Comparison of ENCODE assay signal across 10 mouse cellular contexts in genomic region chr16:28838016-28838415, GRCm38 (mm10).
A peak's percentile ranks its signal among the peaks of the same experiment; 100 is the strongest.
DNase-seq lines count a peak whose midpoint lies in the region; ATAC-seq and TF ChIP-seq lines count a peak whose summit lies in the region.
"Had no signal": no experiment of that assay in that cellular context is flagged by ENCODE, and none has a peak within 500 bp of the region (broad histone marks: within the 10 kb centered on the region; RNA-seq: fewer than 3 reads in every experiment).

No protein-coding gene starts in this region.

- H3K4me2 ChIP-seq in heart, postnatal 0 days (ENCODE audit: low read depth, low read length) = no peak overlapping the region
- no peak overlapping the region for H3K4me2 ChIP-seq in midbrain, embryonic 13.5 days (replicated peaks)
- H3K4me2 ChIP-seq: heart, embryonic 15.5 days had no signal

- WGBS in heart, postnatal 0 days = 15% methylated on average over 12 of the region's 12 CpGs
- 18% methylated on average over 12 of the region's 12 CpGs for WGBS in midbrain, embryonic 13.5 days

- no peaks in the 10 kb centered on the region; the same call in 1 of the 2 replicates for H3K4me1 ChIP-seq in heart, postnatal 0 days (ENCODE audit: control insufficient read depth, insufficient read depth)
- no peaks in the 10 kb centered on the region for H3K4me1 ChIP-seq in ES-Bruce4 (ENCODE audit: control insufficient read depth, insufficient read depth, low read length)
- H3K4me1 ChIP-seq in midbrain, embryonic 13.5 days (replicated peaks) = peaks cover 25% of the 10 kb centered on the region

- DNase-seq in heart, postnatal 0 days (ENCODE audit: low spot score) = peak; percentile 40
- DNase-seq in heart, adult 9 months (ENCODE audit: low spot score in 2 of 2) = no peak
- DNase-seq in cerebellum, adult 11 months = peak; percentile 57
- peak; percentile 59 for DNase-seq in gastrocnemius, adult 2 months
- DNase-seq in layer of hippocampus, postnatal 10 days (ENCODE audit: low spot score in 2 of 2) = peak; percentile 76 to 80

- H3K27me3 ChIP-seq in heart, postnatal 0 days (ENCODE audit: control insufficient read depth, insufficient read depth, low read length) = no peaks in the 10 kb centered on the region
- no peaks in the 10 kb centered on the region for H3K27me3 ChIP-seq in ES-Bruce4 (ENCODE audit: control insufficient read depth, insufficient read depth, low read length, poor library complexity, severe bottlenecking)
- H3K27me3 ChIP-seq in midbrain, embryonic 13.5 days = peaks cover 6% of the 10 kb centered on the region; the same call in 1 of the 2 replicates
- H3K27me3 ChIP-seq: heart, embryonic 15.5 days had no signal

- ATAC-seq in heart, postnatal 0 days (ENCODE audit: insufficient read depth, low read depth) = peak; percentile 34; the same call in 1 of the 2 replicates
- ATAC-seq in midbrain, embryonic 13.5 days = peak; percentile 15; the same call in 1 of the 2 replicates
- no peak; the same call in 1 of the 2 replicates for ATAC-seq in megakaryocyte-erythroid progenitor cell, adult 5-6 weeks (replicated peaks; ENCODE audit: low FRiP score, low TSS enrichment, poor library complexity, severe bottlenecking)

- intact Hi-C loops in gastrocnemius, adult 2 months (cut with DNase I) = loop anchor here (1.0 to 5.0 kb wide), 2 partner anchors 723 to 739 kb away; partner anchors contain the start of gene Opa1

- TF ChIP-seq POLR2A in ES-Bruce4 (IDR thresholded peaks at IDR 0.05; ENCODE audit: insufficient read depth, low read length) = no peak

- no peaks in the 10 kb centered on the region for H3K36me3 ChIP-seq in heart, postnatal 0 days (replicated peaks; ENCODE audit: control insufficient read depth, insufficient read depth, low read length)
- no peaks in the 10 kb centered on the region for H3K36me3 ChIP-seq in ES-Bruce4 (ENCODE audit: control insufficient read depth, insufficient read depth, low read length, poor library complexity, severe bottlenecking)
- no peaks in the 10 kb centered on the region for H3K36me3 ChIP-seq in midbrain, embryonic 13.5 days
- H3K36me3 ChIP-seq: G1E; heart, embryonic 15.5 days had no signal

- TF ChIP-seq CTCF in heart, postnatal 0 days (IDR thresholded peaks at IDR 0.05; ENCODE audit: low read depth) = peak; percentile 83
- TF ChIP-seq CTCF in ES-Bruce4 (IDR thresholded peaks at IDR 0.05; ENCODE audit: low read depth, low read length) = peak; percentile 55
- TF ChIP-seq CTCF in gastrocnemius, adult 2 months (IDR thresholded peaks at IDR 0.05) = peak; percentile 80

- no peak overlapping the region for H3K27ac ChIP-seq in heart, postnatal 0 days (ENCODE audit: low read depth)
- H3K27ac ChIP-seq in ES-Bruce4 (ENCODE audit: insufficient read depth, low read length) = no peak overlapping the region
- no peak overlapping the region for H3K27ac ChIP-seq in gastrocnemius, adult 2 months
- H3K27ac ChIP-seq in midbrain, embryonic 13.5 days = no peak overlapping the region
- H3K27ac ChIP-seq: heart, embryonic 15.5 days had no signal

- H3K9ac ChIP-seq in heart, postnatal 0 days (replicated peaks; ENCODE audit: low read depth, low read length) = no peak overlapping the region
- H3K9ac ChIP-seq in ES-Bruce4 (ENCODE audit: low read depth, poor library complexity, severe bottlenecking) = no peak overlapping the region
- no peak overlapping the region for H3K9ac ChIP-seq in midbrain, embryonic 13.5 days (replicated peaks)
- H3K9ac ChIP-seq: heart, embryonic 15.5 days had no signal

- H3K9me3 ChIP-seq in heart, postnatal 0 days (replicated peaks; ENCODE audit: control insufficient read depth, low read length) = no peaks in the 10 kb centered on the region
- no peaks in the 10 kb centered on the region for H3K9me3 ChIP-seq in ES-Bruce4 (replicated peaks; ENCODE audit: control insufficient read depth, insufficient read depth, low read length, poor library complexity, severe bottlenecking)
- H3K9me3 ChIP-seq in midbrain, embryonic 13.5 days = no peaks in the 10 kb centered on the region
- H3K9me3 ChIP-seq: heart, embryonic 15.5 days had no signal

- no peak overlapping the region for H3K4me3 ChIP-seq in heart, postnatal 0 days (ENCODE audit: low read depth, low read length)
- H3K4me3 ChIP-seq in ES-Bruce4 (ENCODE audit: low read depth, low read length) = no peak overlapping the region
- no peak overlapping the region for H3K4me3 ChIP-seq in gastrocnemius, adult 2 months
- no peak overlapping the region for H3K4me3 ChIP-seq in midbrain, embryonic 13.5 days (replicated peaks)
- H3K4me3 ChIP-seq: heart, embryonic 15.5 days had no signal

- TF ChIP-seq EP300 in heart, postnatal 0 days (IDR thresholded peaks at IDR 0.05; ENCODE audit: low read depth) = no peak
- no peak for TF ChIP-seq EP300 in ES-Bruce4 (IDR thresholded peaks at IDR 0.05; ENCODE audit: insufficient read depth, low read depth, low read length)

Comparison
In these comparisons a context has a peak if more than half of its experiments do, and no peak if none do; other contexts are left out.
1. DNase-seq: peak in heart, postnatal 0 days (single experiment), cerebellum, adult 11 months (single experiment), gastrocnemius, adult 2 months (single experiment) and layer of hippocampus, postnatal 10 days (2 of 2); none in heart, adult 9 months (0 of 2).
2. Peak in every context shown above with its lines, with median percentiles within 50 percentile points of each other: CTCF ChIP-seq.